Mouse (Mus musculus) lung, embryonic 14.5 days (tissue): ENCODE measurements at regions not wholly inside any gene's neighbourhood (a gene's known extent, or its start where the extent isn't known, plus 50 kb on each side); places are given as distances from the start of the nearest gene placed in this dataset.

Source experiments
- ATAC-seq: fragments of 200-750 bp; cut with Nextera tagmentation; 2 replicates; pipeline ENCODE4 v1.8.0; 2017; ENCODE audit warnings: mild to moderate bottlenecking, moderate TSS enrichment, moderate library complexity; ENCODE audit not compliant: insufficient read depth
- DNase-seq: peaks from one replicate; pipeline ENCODE4 v3.0.0-alpha.2; 2015
- H3K27ac ChIP-seq: fragments of 300-500 bp; sonication (generic); 2 replicates; pipeline ENCODE4 v1.5.1; 2014; ENCODE audit warnings: low read depth, mild to moderate bottlenecking, moderate library complexity
- H3K27me3 ChIP-seq: fragments of 300-500 bp; sonication (generic); 2 replicates; pipeline ENCODE4 v1.6.1; 2014; ENCODE audit warnings: low read length, control low read depth; ENCODE audit not compliant: insufficient read depth
- H3K36me3 ChIP-seq: fragments of 300-500 bp; sonication (generic); 2 replicates; pipeline ENCODE4 v1.6.1; 2014; ENCODE audit warnings: control low read depth; ENCODE audit not compliant: insufficient read depth
- H3K4me1 ChIP-seq: fragments of 300-500 bp; sonication (generic); 2 replicates; pipeline ENCODE4 v1.6.1; 2014; ENCODE audit warnings: antibody characterized with exemption, control low read depth; ENCODE audit not compliant: insufficient read depth
- H3K4me2 ChIP-seq: fragments of 300-500 bp; sonication (generic); 2 replicates; pipeline ENCODE4 v1.6.1; 2014; ENCODE audit warnings: mild to moderate bottlenecking
- H3K4me3 ChIP-seq: fragments of 300-500 bp; sonication (generic); 2 replicates; pipeline ENCODE4 v1.5.1; 2014; ENCODE audit warnings: low read depth, low read length
- H3K9ac ChIP-seq: fragments of 300-500 bp; sonication (generic); 2 replicates; pipeline ENCODE4 v1.6.1; 2014
- H3K9me3 ChIP-seq: fragments of 300-500 bp; sonication (generic); 2 replicates; pipeline ENCODE4 v1.6.1; 2016; ENCODE audit warnings: low read depth, low read length, control low read depth
- CTCF ChIP-seq: IDR thresholded peaks from 2 replicates; pipeline ENCODE4 v1.5.1; 2016; ENCODE audit warnings: antibody characterized with exemption, low read depth
- WGBS: fragments of 180-500 bp; shearing (Covaris S2); extraction: QIAGEN DNeasy Blood & Tissue Kit; methylation state at CpG from one replicate; pipeline ENCODE4 v1.1.7; 2014; 5-methylcytosine and 5-hydroxymethylcytosine counted together

GRCm38 (mm10) chr16:24150512-24150911 is 161.9 kb upstream of the Bcl6 start:
- Histone ChIP-seq H3K4me1 (no peaks in the 10 kb centered on the region), H3K9me3 (no peaks in the 10 kb centered on the region), H3K27me3 (no peaks in the 10 kb centered on the region), H3K9ac (no peak overlapping the region), H3K36me3 (no peaks in the 10 kb centered on the region), H3K27ac (no peak overlapping the region), H3K4me2 (no peak overlapping the region), H3K4me3 (no peak overlapping the region)
- 75% methylated on average over 2 of the region's 2 CpGs for WGBS
- no peak for ATAC-seq
- no peak for DNase-seq
- no peak for TF ChIP-seq CTCF

- Histone ChIP-seq H3K9ac (no peak overlapping the region), H3K36me3 (no peaks in the 10 kb centered on the region), H3K4me1 (no peaks in the 10 kb centered on the region), H3K9me3 (no peaks in the 10 kb centered on the region), H3K27me3 (no peaks in the 10 kb centered on the region), H3K4me2 (no peak overlapping the region), H3K4me3 (no peak overlapping the region), H3K27ac (no peak overlapping the region)
- ATAC-seq, result no peak
- 81% methylated on average over 4 of the region's 4 CpGs for WGBS
- DNase-seq, result no peak
- no peak for TF ChIP-seq CTCF
Measured at GRCm38 (mm10) chr16:24149441-24149840, 160.8 kb upstream of the Bcl6 start.

- WGBS, result 90% methylated on average over 3 of the region's 3 CpGs
- no peak for ATAC-seq
- TF ChIP-seq CTCF, result no peak
Measured at GRCm38 (mm10) chr16:24143894-24144293, 155.2 kb upstream of the Bcl6 start.

GRCm38 (mm10) chr16:24142915-24143541 is 154.4 kb upstream of the Bcl6 start:
- Histone ChIP-seq H3K9ac (no peak overlapping the region), H3K4me2 (no peak overlapping the region), H3K36me3 (no peaks in the 10 kb centered on the region), H3K4me3 (no peak overlapping the region), H3K27ac (no peak overlapping the region), H3K4me1 (0 out of 2 replicates have a peak, but pooled peaks cover 2% of the 10 kb centered on the region), H3K27me3 (no peaks in the 10 kb centered on the region), H3K9me3 (no peaks in the 10 kb centered on the region)
- DNase-seq (peak; percentile 47), ATAC-seq (no peak)
- WGBS, result 49% methylated on average over 5 of the region's 5 CpGs
- TF ChIP-seq CTCF, result no peak

More at GRCm38 (mm10) chr16:24143894-24144293, 155.2 kb upstream of the Bcl6 start:
- Histone ChIP-seq H3K4me3 (no peak overlapping the region), H3K27ac (no peak overlapping the region), H3K9me3 (no peaks in the 10 kb centered on the region), H3K36me3 (no peaks in the 10 kb centered on the region), H3K4me1 (0 out of 2 replicates have a peak, but pooled peaks cover 2% of the 10 kb centered on the region), H3K4me2 (no peak overlapping the region), H3K27me3 (no peaks in the 10 kb centered on the region), H3K9ac (no peak overlapping the region)
- no peak for DNase-seq

DNA sequence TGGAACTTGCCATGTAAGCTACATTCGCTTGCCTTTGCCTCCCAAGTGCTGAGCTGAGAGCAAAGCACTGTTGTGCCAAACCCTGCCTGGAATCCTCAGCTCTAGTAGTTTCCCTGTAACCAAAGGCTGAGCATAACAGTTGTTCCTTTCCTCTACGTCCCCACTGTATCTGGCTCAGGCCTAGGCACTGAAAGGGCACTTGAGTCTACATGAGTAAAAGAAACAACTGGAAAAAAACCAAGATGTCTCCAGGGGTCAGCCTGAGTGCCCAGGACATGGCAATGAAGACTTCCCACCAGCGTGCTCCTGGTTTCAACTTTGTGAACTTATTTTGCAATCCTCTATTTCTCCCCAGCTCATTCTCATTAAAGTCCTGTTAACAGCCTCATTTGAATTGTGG is 150.5 kb upstream of the Bcl6 start:
- Histone ChIP-seq H3K27me3 (no peaks in the 10 kb centered on the region), H3K36me3 (no peaks in the 10 kb centered on the region), H3K27ac (no peak overlapping the region), H3K9ac (no peak overlapping the region), H3K4me2 (no peak overlapping the region), H3K4me3 (no peak overlapping the region), H3K9me3 (no peaks in the 10 kb centered on the region), H3K4me1 (0 out of 2 replicates have a peak, but pooled peaks cover 2% of the 10 kb centered on the region)
- DNase-seq (no peak), ATAC-seq (no peak)
- TF ChIP-seq CTCF, result no peak
- WGBS, result 81% methylated on average over 3 of the region's 3 CpGs

- Histone ChIP-seq H3K9me3 (no peaks in the 10 kb centered on the region), H3K27me3 (no peaks in the 10 kb centered on the region), H3K36me3 (no peaks in the 10 kb centered on the region), H3K9ac (no peak overlapping the region), H3K4me1 (0 out of 2 replicates have a peak, but pooled peaks cover 2% of the 10 kb centered on the region), H3K4me3 (no peak overlapping the region), H3K27ac (no peak overlapping the region), H3K4me2 (no peak overlapping the region)
- no peak for ATAC-seq
- no peak for TF ChIP-seq CTCF
- no peak for DNase-seq
- WGBS, result 77% methylated on average over 7 of the region's 7 CpGs
Measured at GRCm38 (mm10) chr16:24137266-24138033, 148.8 kb upstream of the Bcl6 start.

DNA sequence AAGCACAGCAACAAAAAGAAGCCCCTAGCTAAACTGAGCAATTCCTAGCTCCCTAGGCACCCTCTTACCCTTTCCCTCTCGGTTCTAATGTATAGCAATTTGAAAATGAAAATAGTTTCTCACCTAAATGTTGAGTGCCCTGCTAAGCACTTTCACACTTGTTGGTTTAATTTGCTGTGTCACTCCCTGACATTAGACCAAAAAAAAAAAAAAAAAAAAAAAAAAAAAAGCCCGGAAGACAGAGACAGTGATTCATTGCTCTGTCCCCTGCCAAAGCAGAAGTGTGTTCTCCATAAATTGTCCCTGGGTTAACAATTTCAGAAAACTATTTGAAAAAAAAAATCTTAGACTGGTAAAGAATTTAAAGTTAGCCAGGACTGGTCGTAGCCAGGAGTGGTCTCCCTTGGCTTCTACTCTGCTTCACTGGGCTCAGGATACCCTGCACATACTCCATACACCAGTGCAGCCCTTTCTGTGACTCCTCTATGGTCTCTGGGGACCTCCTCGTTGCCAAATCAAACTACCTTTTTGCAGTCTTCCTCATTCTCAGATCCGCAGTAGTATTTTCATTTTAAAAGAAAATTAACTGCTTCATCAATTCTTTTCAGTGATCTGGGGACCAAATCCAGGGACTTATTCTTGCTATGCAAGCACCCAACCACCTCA is 148.0 kb upstream of the Bcl6 start:
- ATAC-seq (no peak), DNase-seq (no peak)
- no peaks in the 10 kb centered on the region for H3K9me3 ChIP-seq
- no peak overlapping the region for H3K4me3 ChIP-seq
- no peak overlapping the region for H3K4me2 ChIP-seq
- TF ChIP-seq CTCF, result no peak
- H3K27me3 ChIP-seq, result no peaks in the 10 kb centered on the region
- H3K9ac ChIP-seq, result no peak overlapping the region
- H3K36me3 ChIP-seq, result no peaks in the 10 kb centered on the region
- 0 out of 2 replicates have a peak, but pooled peaks cover 2% of the 10 kb centered on the region for H3K4me1 ChIP-seq
- 54% methylated on average over 5 of the region's 5 CpGs for WGBS
- no peak overlapping the region for H3K27ac ChIP-seq
